Mouse (Mus musculus): ENCODE data around the gene Lrg1. TPM values are rescaled to one million over a fixed set of nuclear protein-coding genes. Genes with fewer than 3 reads are reported as not detected.

Lrg1 gene
- total and polyA plus RNA-seq, 2 experiments from 2014 or later, result 0.21 to 0.90 TPM

GRCm38 (mm10) chr17:56131136-56131535, 9.3 kb upstream of the Lrg1 start:
- Histone ChIP-seq H3K4me2 (ENCODE audit: low read depth, low read length) (no peak overlapping the region), H3K9me3 (ENCODE audit: low read length) (no peaks in the 10 kb centered on the region), H3K4me3 (ENCODE audit: low read length) (no peak overlapping the region), H3K4me1 (ENCODE audit: insufficient read depth, low read length) (peaks cover 6% of the 10 kb centered on the region; the same call in 1 of the 2 replicates), H3K27ac (no peak overlapping the region), H3K36me3 (ENCODE audit: insufficient read depth, low read length) (peaks cover 34% of the 10 kb centered on the region), H3K9ac (replicated peaks; ENCODE audit: low read length) (no peak overlapping the region), H3K27me3 (ENCODE audit: insufficient read depth, low read length) (no peaks in the 10 kb centered on the region)
- ATAC-seq (no peak), DNase-seq (ENCODE audit: low spot score) (no peak)
- no peak for TF ChIP-seq CTCF (IDR thresholded peaks at IDR 0.05; ENCODE audit: low read depth)
- 91% methylated on average over 10 of the region's 10 CpGs for WGBS

- TF ChIP-seq CTCF (IDR thresholded peaks at IDR 0.05; ENCODE audit: low read depth), result no peak
- Histone ChIP-seq H3K9me3 (ENCODE audit: low read length) (no peaks in the 10 kb centered on the region), H3K36me3 (ENCODE audit: insufficient read depth, low read length) (peaks cover 47% of the 10 kb centered on the region), H3K27me3 (ENCODE audit: insufficient read depth, low read length) (no peaks in the 10 kb centered on the region), H3K4me1 (ENCODE audit: insufficient read depth, low read length) (no peaks in the 10 kb centered on the region), H3K4me3 (ENCODE audit: low read length) (no peak overlapping the region), H3K4me2 (ENCODE audit: low read depth, low read length) (no peak overlapping the region), H3K27ac (no peak overlapping the region), H3K9ac (replicated peaks; ENCODE audit: low read length) (no peak overlapping the region)
- WGBS, result 63% methylated on average over 15 of the region's 15 CpGs
- ATAC-seq, result no peak
- DNase-seq (ENCODE audit: low spot score), result no peak
These were observed 6.4 kb upstream of the Lrg1 start for GRCm38 (mm10) chr17:56128246-56128645.

DNA sequence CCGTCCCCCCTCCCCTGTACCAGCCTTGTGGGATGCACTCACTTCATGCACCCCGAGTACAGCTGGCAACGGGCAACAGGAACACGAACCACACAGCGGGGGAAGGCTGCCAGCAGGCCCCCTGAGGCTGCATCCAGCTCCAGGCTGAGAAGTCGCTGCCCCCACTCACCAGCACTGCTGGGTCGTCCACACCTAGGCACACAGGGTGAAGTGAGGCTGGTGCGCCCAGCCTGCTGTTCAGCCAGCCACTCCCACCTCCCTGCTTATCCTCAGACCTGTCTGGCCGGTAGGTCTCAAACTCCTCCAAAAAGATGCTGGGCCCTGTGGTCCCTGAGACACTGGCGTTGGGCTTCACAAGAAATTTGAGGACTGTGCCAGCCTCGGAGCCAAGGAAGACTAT, 4.4 kb upstream of the Lrg1 start:
- no peaks in the 10 kb centered on the region for H3K27me3 ChIP-seq (ENCODE audit: insufficient read depth, low read length)
- H3K36me3 ChIP-seq (ENCODE audit: insufficient read depth, low read length), result peaks cover 47% of the 10 kb centered on the region
- no peak overlapping the region for H3K9ac ChIP-seq (replicated peaks; ENCODE audit: low read length)
- ATAC-seq, result no peak
- H3K27ac ChIP-seq, result no peak overlapping the region
- no peak overlapping the region for H3K4me3 ChIP-seq (ENCODE audit: low read length)
- H3K9me3 ChIP-seq (ENCODE audit: low read length), result peaks cover 5% of the 10 kb centered on the region; the same call in 1 of the 2 replicates
- no peak overlapping the region for H3K4me2 ChIP-seq (ENCODE audit: low read depth, low read length)
- WGBS, result 73% methylated on average over 11 of the region's 11 CpGs
- no peak for DNase-seq (ENCODE audit: low spot score)
- TF ChIP-seq CTCF (IDR thresholded peaks at IDR 0.05; ENCODE audit: low read depth), result no peak
- H3K4me1 ChIP-seq (ENCODE audit: insufficient read depth, low read length), result no peaks in the 10 kb centered on the region

GRCm38 (mm10) chr17:56125276-56125630, 3.5 kb upstream of the Lrg1 start:
- peaks cover 38% of the 10 kb centered on the region for H3K36me3 ChIP-seq (ENCODE audit: insufficient read depth, low read length)
- no peak for TF ChIP-seq CTCF (IDR thresholded peaks at IDR 0.05; ENCODE audit: low read depth)
- 90% methylated on average over 4 of the region's 4 CpGs for WGBS
- H3K9ac ChIP-seq (replicated peaks; ENCODE audit: low read length), result no peak overlapping the region
- DNase-seq (ENCODE audit: low spot score) (no peak), ATAC-seq (no peak)
- peaks cover 5% of the 10 kb centered on the region; the same call in 1 of the 2 replicates for H3K9me3 ChIP-seq (ENCODE audit: low read length)
- H3K4me3 ChIP-seq (ENCODE audit: low read length), result no peak overlapping the region
- H3K27me3 ChIP-seq (ENCODE audit: insufficient read depth, low read length), result peaks cover 5% of the 10 kb centered on the region; the same call in 1 of the 2 replicates
- H3K4me2 ChIP-seq (ENCODE audit: low read depth, low read length), result no peak overlapping the region
- H3K27ac ChIP-seq, result no peak overlapping the region
- H3K4me1 ChIP-seq (ENCODE audit: insufficient read depth, low read length), result no peaks in the 10 kb centered on the region

DNA sequence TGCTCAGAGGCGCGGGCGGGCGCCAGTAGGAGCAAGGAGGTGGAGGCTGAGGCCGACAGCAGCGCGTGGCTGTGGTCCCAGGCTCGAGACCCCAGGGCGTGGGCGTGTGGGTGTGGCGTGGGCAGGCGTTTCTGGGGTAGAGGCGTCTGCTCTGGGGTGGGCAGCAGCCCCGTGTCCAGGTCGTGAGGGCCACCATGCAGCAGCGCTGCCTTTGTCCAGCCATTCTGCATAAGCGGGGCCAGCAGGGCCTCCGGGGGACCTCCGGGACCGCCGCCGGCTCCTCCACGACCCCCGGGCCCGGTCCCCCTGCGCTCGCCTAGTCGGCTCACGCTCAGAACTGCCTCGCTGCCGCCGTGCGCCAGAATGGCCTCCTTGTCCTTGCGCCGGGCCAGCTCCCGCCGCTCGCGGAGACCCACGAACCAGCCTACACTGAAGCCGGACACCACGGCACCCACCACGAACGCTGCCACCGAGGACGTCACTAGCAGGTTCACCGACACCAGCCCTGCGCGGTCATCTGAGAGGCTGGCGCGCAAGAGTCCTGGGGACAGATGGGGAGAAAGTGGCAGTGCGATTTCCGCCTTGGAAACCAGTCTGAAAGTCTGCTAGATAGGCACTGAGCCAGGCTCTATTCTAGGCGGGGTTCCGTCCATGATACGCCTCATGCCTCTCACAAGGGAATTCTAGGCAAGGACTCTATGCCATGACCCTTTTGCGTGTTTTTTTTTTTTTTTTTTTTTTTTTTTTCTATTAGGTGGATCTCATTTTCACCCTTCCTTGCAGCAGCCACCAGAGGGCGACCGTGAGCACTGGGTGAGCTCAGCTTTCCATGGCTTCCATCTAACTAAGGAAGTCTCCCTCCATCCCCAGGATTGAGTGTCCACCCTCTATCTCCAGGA, 2.8 kb upstream of the Lrg1 start:
- WGBS, result 17% methylated on average over 49 of the region's 59 CpGs
- Histone ChIP-seq H3K36me3 (ENCODE audit: insufficient read depth, low read length) (peaks cover 31% of the 10 kb centered on the region), H3K27me3 (ENCODE audit: insufficient read depth, low read length) (peaks cover 10% of the 10 kb centered on the region; the same call in 1 of the 2 replicates), H3K4me2 (ENCODE audit: low read depth, low read length) (peak overlapping the region; percentile 49), H3K4me1 (ENCODE audit: insufficient read depth, low read length) (0 out of 2 replicates have a peak, but pooled peaks cover 3% of the 10 kb centered on the region), H3K9ac (replicated peaks; ENCODE audit: low read length) (0 out of 2 replicates have a peak overlapping the region, but pooled peaks have one; percentile 13), H3K4me3 (ENCODE audit: low read length) (peak overlapping the region; percentile 21), H3K27ac (no peak overlapping the region), H3K9me3 (ENCODE audit: low read length) (peaks cover 5% of the 10 kb centered on the region; the same call in 1 of the 2 replicates)
- DNase-seq (ENCODE audit: low spot score) (peak; percentile 63), ATAC-seq (no peak)
- peak; percentile 77 for TF ChIP-seq CTCF (IDR thresholded peaks at IDR 0.05; ENCODE audit: low read depth)

DNA sequence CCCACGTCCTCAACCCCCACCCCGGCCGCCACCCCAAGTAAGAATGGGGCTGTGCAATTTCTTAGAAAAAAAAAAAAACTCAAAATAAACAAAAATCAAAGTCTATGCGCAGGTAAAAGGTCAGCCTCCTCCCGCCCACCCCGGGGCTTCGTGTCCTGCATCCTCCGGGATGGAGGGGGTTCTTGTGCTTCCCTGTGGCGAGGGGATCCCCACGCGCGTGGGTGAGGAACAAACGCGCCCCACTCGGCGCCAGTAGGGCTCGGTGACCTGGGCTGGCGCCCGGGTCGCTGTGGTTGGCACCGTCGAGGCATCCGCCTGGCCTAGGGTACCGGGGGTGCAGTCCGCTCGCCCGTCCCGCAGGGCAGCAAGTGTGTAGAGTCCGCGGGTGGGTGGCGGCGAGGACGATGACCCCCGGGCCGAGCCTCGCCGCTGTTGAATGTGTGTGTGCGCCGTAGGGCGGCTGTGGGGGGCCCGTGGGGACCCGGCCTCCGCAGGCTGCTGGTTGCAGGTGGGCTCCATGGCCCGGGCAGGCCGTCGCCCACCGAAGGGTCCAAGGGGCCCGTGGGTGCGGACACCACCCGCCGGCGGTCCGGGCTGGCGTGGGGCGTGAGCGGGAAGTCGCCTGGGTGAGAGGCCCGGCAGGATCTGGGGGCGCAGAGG, 2.0 kb upstream of the Lrg1 start:
- DNase-seq (ENCODE audit: low spot score), result no peak
- no peak overlapping the region for H3K27ac ChIP-seq
- peak overlapping the region; percentile 49 for H3K4me2 ChIP-seq (ENCODE audit: low read depth, low read length)
- 0 out of 2 replicates have a peak overlapping the region, but pooled peaks have one; percentile 13 for H3K9ac ChIP-seq (replicated peaks; ENCODE audit: low read length)
- H3K36me3 ChIP-seq (ENCODE audit: insufficient read depth, low read length), result peaks cover 31% of the 10 kb centered on the region
- ATAC-seq, result no peak
- 51% methylated on average over 58 of the region's 59 CpGs for WGBS
- 0 out of 2 replicates have a peak overlapping the region, but pooled peaks have one; percentile 10 for H3K4me3 ChIP-seq (ENCODE audit: low read length)
- peaks cover 5% of the 10 kb centered on the region; the same call in 1 of the 2 replicates for H3K9me3 ChIP-seq (ENCODE audit: low read length)
- H3K4me1 ChIP-seq (ENCODE audit: insufficient read depth, low read length), result 0 out of 2 replicates have a peak, but pooled peaks cover 3% of the 10 kb centered on the region
- TF ChIP-seq CTCF (IDR thresholded peaks at IDR 0.05; ENCODE audit: low read depth), result no peak
- peaks cover 12% of the 10 kb centered on the region for H3K27me3 ChIP-seq (ENCODE audit: insufficient read depth, low read length)
